Mouse (Mus musculus) liver, postnatal 0 days (tissue): Measurements from ENCODE around the gene 4921524J17Rik. TPM values are rescaled to one million over a fixed set of nuclear protein-coding genes. Genes with fewer than 3 reads are reported as not detected.

ENCODE experiments used
- ATAC-seq: fragments of 200-750 bp; cut with Nextera tagmentation; 2 replicates; pipeline ENCODE4 v1.8.0; 2017; ENCODE audit warnings: mild to moderate bottlenecking, moderate library complexity
- DNase-seq: peaks from one replicate; pipeline ENCODE4 v3.0.0-alpha.2; 2016
- H3K27ac ChIP-seq: fragments of 300-500 bp; sonication (generic); 2 replicates; pipeline ENCODE4 v1.5.1; 2014; ENCODE audit warnings: antibody characterized with exemption, moderate library complexity, mild to moderate bottlenecking, low read depth
- H3K27me3 ChIP-seq: fragments of 300-500 bp; sonication (generic); 2 replicates; pipeline ENCODE4 v1.6.1; 2014; ENCODE audit warnings: low read length, control low read depth, mixed read lengths; ENCODE audit not compliant: insufficient read depth
- H3K36me3 ChIP-seq: fragments of 300-500 bp; sonication (generic); replicated peaks from 2 replicates; pipeline ENCODE4 v1.6.1; 2014; ENCODE audit warnings: mild to moderate bottlenecking, control low read depth, low read length, moderate library complexity, mixed read lengths; ENCODE audit not compliant: insufficient read depth
- H3K4me1 ChIP-seq: fragments of 300-500 bp; sonication (generic); 2 replicates; pipeline ENCODE4 v1.6.1; 2014; ENCODE audit warnings: antibody characterized with exemption, mild to moderate bottlenecking, control low read depth; ENCODE audit not compliant: insufficient read depth
- H3K4me2 ChIP-seq: fragments of 300-500 bp; sonication (generic); 2 replicates; pipeline ENCODE4 v1.6.1; 2014; ENCODE audit warnings: low read depth, mild to moderate bottlenecking, low read length, moderate library complexity, mixed read lengths
- H3K4me3 ChIP-seq: fragments of 300-500 bp; sonication (generic); 2 replicates; pipeline ENCODE4 v1.5.1; 2014; ENCODE audit warnings: low read depth, low read length
- H3K9ac ChIP-seq: fragments of 300-500 bp; sonication (generic); replicated peaks from 2 replicates; pipeline ENCODE4 v1.6.1; 2014; ENCODE audit warnings: mild to moderate bottlenecking, moderate library complexity
- H3K9me3 ChIP-seq: fragments of 300-500 bp; sonication (generic); 2 replicates; pipeline ENCODE4 v1.6.1; 2016; ENCODE audit warnings: mild to moderate bottlenecking, control low read depth, low read length, mixed read lengths
- CTCF ChIP-seq: sonication (generic); IDR thresholded peaks from 2 replicates; pipeline ENCODE4 v1.5.1; 2016; ENCODE audit warnings: antibody characterized with exemption, low read depth
- EP300 ChIP-seq: IDR thresholded peaks from 2 replicates; pipeline ENCODE4 v1.6.1; 2016; ENCODE audit warnings: antibody characterized with exemption, low read depth, mild to moderate bottlenecking
- WGBS: fragments of 180-500 bp; shearing (Covaris S2); extraction: QIAGEN DNeasy Blood & Tissue Kit; methylation state at CpG from one replicate; pipeline ENCODE4 v1.1.7; 2014; ENCODE audit not compliant: insufficient replicate concordance; 5-methylcytosine and 5-hydroxymethylcytosine counted together
- polyA plus RNA-seq: library from polyadenylated mRNA; unstranded; fragments of >200 nt; fragmentation: Nextera tagmentation; extraction: Ambion mirVana; gene quantifications from 2 replicates; pipeline ENCODE4 v1.2.1, GENCODE M21; 2015

4921524J17Rik gene
- 16.5 and 17.7 TPM in 2 replicates for polyA plus RNA-seq

DNA sequence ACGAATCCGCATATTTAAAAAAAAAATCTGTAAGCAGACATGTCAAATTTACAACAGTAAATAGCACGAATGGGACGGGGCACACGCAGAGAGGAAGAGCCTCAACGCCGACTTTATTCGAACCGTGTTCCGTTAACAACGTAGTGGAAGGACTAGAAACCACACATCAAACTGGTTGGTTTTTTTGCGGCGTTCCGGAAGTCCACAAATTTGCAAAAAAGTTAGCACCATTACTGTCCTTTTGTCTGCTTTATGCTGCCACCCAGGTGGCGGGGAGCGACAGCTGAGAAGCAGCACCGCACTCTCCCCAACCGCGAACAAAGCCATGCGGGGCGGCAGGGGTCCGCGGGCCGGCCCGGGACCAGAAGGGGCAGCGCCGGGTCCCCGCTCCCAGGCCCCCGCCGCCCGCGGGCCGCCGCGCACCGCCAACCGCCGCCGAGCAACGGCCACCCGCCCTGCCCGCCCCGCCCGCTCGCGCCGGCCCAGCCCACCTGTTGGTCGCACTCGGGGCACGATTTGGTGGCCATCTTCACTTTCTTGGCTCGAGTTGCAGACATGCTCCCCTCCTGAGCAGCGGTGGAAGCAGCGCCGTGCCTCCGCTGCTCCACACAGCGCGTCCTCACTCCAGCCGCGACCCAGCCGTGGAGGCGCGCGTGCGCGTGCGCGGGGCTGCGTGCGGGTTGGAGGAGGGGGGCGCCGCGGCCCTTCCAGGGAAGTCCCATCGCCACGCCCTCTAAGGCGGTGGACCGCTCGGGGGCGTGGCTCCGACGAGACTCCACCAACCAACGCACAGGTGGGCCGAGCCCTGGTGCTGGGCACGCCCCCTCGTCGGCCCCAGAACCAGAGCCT, at the start of gene 4921524J17Rik:
TSS of gene 4921524J17Rik (minus strand) at position 666 of the 849 bp plus-strand sequence.
- H3K27ac ChIP-seq, result peak within 1 kb of the TSS; percentile 93
- under 1% methylated on average over 76 of the region's 85 CpGs for WGBS
- peak within 1 kb of the TSS; percentile 90 for H3K9ac ChIP-seq
- no peaks in the 10 kb centered on the region for H3K36me3 ChIP-seq
- H3K4me2 ChIP-seq, result peak within 1 kb of the TSS; percentile 83
- DNase-seq (peak; percentile 97), ATAC-seq (peak; percentile 100)
- peak; percentile 17; the same call in 1 of the 2 replicates for TF ChIP-seq CTCF
- TF ChIP-seq EP300, result no peak
- no peaks in the 10 kb centered on the region for H3K27me3 ChIP-seq
- H3K9me3 ChIP-seq, result no peaks in the 10 kb centered on the region
- H3K4me3 ChIP-seq, result peak within 1 kb of the TSS; percentile 78
- H3K4me1 ChIP-seq, result peaks cover 31% of the 10 kb centered on the region

DNA sequence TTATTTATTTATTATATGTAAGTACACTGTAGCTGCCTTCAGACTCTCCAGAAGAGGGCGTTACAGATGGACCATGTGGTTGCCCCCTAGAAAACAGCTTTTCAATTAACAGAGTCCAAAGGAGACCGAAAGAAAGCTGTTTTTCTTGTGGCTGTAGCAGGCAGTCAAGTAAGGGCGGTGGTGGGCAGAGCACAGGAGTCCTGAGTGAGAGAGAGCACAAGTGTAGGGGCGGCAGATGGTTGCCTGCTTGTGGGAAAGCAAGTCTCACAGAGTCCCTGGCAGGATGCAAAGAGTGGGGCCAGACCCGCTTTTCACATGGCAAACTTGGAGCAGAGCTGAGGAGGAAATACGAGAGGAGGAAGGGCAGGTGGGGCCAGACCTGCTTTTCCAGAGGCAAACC, 49.8 kb upstream of the 4921524J17Rik start:
- Histone ChIP-seq H3K4me1 (peaks cover 6% of the 10 kb centered on the region; the same call in 1 of the 2 replicates), H3K4me3 (no peak overlapping the region), H3K27me3 (no peaks in the 10 kb centered on the region), H3K9me3 (no peaks in the 10 kb centered on the region), H3K27ac (no peak overlapping the region), H3K36me3 (no peaks in the 10 kb centered on the region), H3K9ac (no peak overlapping the region), H3K4me2 (no peak overlapping the region)
- WGBS, result 72% methylated on average over 6 of the region's 6 CpGs
- DNase-seq (no peak), ATAC-seq (no peak)
- TF ChIP-seq CTCF, result no peak
- no peak for TF ChIP-seq EP300

DNA sequence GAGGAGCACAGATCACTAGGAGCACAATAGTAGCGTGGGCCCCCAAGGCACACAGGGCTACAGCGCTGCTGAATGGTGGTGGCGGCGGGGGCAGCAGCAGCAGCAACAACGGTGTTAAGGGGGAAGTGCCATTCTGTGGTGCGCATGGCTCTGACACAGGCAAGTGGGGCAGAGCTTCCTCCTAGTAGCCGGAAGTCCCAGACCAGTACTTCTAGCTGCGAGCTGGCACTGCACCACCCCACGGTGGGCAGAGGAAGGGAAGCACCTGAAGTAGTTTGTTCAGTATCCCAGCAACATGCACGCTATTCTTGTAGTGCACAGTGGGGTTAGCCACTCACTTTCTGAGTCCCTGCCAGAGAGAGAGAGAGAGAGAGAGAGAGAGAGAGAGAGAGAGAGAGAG, 49.3 kb upstream of the 4921524J17Rik start:
- TF ChIP-seq EP300 (no peak), CTCF (peak; percentile 22; the same call in 1 of the 2 replicates)
- Histone ChIP-seq H3K4me1 (peaks cover 6% of the 10 kb centered on the region; the same call in 1 of the 2 replicates), H3K4me2 (peak overlapping the region; percentile 55), H3K27ac (0 out of 2 replicates have a peak overlapping the region, but pooled peaks have one; percentile 39), H3K9me3 (no peaks in the 10 kb centered on the region), H3K27me3 (no peaks in the 10 kb centered on the region), H3K4me3 (no peak overlapping the region), H3K9ac (no peak overlapping the region), H3K36me3 (no peaks in the 10 kb centered on the region)
- 23% methylated on average over 10 of the region's 10 CpGs for WGBS
- ATAC-seq (peak; percentile 17; the same call in 1 of the 2 replicates), DNase-seq (peak; percentile 51)

DNA sequence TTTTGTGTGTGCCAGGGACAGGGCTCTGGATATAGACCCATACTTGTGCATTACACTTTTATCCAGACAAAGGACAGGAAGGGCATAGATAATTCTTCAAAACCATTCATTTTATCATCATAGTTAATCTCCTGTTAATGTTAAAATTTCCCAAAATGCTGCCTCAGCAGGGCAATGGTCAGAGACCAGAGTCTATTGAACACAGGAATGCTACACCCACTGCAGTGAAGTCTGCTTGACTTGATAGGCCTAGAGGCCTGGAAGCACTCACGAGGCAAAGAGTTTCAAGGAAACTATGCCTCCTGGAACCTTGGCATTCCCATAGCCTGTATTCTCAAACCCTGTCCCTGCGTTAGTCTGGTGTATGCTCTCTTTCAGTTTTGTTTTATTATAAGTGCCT, 47.1 kb upstream of the 4921524J17Rik start:
- no peaks in the 10 kb centered on the region for H3K36me3 ChIP-seq
- ATAC-seq (no peak), DNase-seq (no peak)
- no peak overlapping the region for H3K9ac ChIP-seq
- 77% methylated on average over 2 of the region's 2 CpGs for WGBS
- peaks cover 8% of the 10 kb centered on the region; the same call in 1 of the 2 replicates for H3K4me1 ChIP-seq
- H3K9me3 ChIP-seq, result no peaks in the 10 kb centered on the region
- no peaks in the 10 kb centered on the region for H3K27me3 ChIP-seq
- H3K27ac ChIP-seq, result no peak overlapping the region
- no peak for TF ChIP-seq EP300
- no peak for TF ChIP-seq CTCF
- no peak overlapping the region for H3K4me2 ChIP-seq
- no peak overlapping the region for H3K4me3 ChIP-seq

DNA sequence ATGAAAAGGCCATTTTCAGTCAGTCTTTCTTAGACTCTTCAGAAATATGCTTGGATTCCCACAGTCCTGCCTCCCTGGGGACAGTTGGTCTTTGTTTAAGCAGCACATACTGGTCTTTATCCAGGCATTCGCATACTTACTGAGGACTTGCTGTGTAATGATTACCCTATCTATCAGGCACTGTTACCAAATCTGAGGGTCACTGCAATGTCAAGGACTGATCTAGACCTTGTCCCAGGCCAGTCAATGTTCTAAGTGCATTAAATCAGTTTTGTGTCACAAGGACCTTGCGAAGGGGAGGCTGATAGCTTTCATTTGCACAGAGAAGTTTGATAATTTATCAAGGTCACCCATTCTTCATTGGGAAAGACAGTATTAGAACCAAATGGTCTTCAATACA, 45.8 kb upstream of the 4921524J17Rik start:
- Histone ChIP-seq H3K4me2 (no peak overlapping the region), H3K4me3 (no peak overlapping the region), H3K36me3 (no peaks in the 10 kb centered on the region), H3K9ac (no peak overlapping the region), H3K9me3 (no peaks in the 10 kb centered on the region), H3K27me3 (no peaks in the 10 kb centered on the region), H3K4me1 (peaks cover 8% of the 10 kb centered on the region; the same call in 1 of the 2 replicates), H3K27ac (peak overlapping the region; percentile 75)
- peak; percentile 78 for ATAC-seq
- DNase-seq, result no peak
- no peak for TF ChIP-seq CTCF
- TF ChIP-seq EP300, result peak; percentile 40; the same call in 1 of the 2 replicates
- 59% methylated on average over 2 of the region's 2 CpGs for WGBS

DNA sequence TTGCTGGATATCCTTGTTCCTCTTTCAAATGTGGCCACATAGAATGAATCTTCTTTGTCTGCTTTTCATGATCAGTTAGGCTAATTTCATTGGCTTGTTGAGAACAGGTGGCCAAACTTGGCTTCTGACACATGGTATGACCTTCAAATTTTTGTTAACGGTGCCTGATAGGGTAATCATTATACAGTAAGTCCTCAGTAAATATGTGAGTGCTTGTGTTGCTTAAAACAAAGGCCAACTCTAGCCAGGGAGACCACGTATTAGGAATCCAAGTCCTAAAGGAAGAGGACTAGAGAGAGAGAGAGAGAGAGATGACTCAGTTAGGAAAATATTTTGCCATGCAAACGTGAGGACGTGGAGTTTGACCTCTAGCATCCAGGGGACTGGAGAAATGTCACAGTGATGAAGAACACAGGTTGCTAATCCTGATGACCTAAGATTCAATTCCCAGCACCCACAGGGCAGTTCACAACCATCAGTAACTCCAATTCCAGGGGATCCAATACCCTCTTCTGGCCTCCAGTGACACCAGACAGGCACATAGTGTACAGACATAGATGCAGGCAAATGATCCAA, 44.4 kb upstream of the 4921524J17Rik start:
- no peaks in the 10 kb centered on the region for H3K9me3 ChIP-seq
- 43% methylated on average over 4 of the region's 4 CpGs for WGBS
- H3K4me3 ChIP-seq, result no peak overlapping the region
- TF ChIP-seq CTCF (no peak), EP300 (0 out of 2 replicates have a peak, but pooled peaks have one; percentile 46)
- no peaks in the 10 kb centered on the region for H3K27me3 ChIP-seq
- no peaks in the 10 kb centered on the region for H3K36me3 ChIP-seq
- no peak overlapping the region for H3K4me2 ChIP-seq
- DNase-seq (no peak), ATAC-seq (peak; percentile 75)
- H3K9ac ChIP-seq, result no peak overlapping the region
- peak overlapping the region; percentile 75 for H3K27ac ChIP-seq
- H3K4me1 ChIP-seq, result 0 out of 2 replicates have a peak, but pooled peaks cover 6% of the 10 kb centered on the region
